Mouse (Mus musculus): ENCODE measurements at regions not wholly inside any gene's neighbourhood (a gene's known extent, or its start where the extent isn't known, plus 50 kb on each side); places are given as distances from the start of the nearest gene placed in this dataset.

DNA sequence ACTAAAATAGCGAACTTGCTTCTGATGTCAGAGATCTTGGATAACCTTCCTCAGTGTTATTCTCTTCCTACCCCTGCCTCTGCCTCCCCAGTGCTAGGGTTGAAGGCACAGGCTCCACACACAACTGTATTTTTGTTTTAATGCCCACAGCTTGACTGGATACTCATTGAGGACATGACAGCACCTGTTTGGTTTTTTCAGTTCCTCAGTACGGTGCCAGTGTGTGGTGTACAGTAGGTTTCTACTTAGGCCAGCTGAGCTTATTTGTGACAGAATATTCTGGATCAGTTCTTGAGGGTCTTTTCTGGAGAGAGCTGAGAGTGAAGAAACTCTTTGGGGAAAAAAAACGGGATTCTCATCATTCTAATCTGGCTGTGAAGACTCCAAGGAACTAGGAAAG is 201.1 kb downstream of the Tmem38b start:
- TF ChIP-seq CTCF (conservative IDR thresholded peaks at IDR 0.05; ENCODE audit: insufficient read depth, insufficient read length, low read depth, low read length) (no peak), POLR2A (IDR thresholded peaks at IDR 0.05; ENCODE audit: low read depth, low read length) (no peak)

Measured in kidney, adult 2 months (tissue).